Mouse (Mus musculus): ENCODE data around the gene Nr1h2. TPM values are rescaled to one million over a fixed set of nuclear protein-coding genes. Genes with fewer than 3 reads are reported as not detected.
A peak's percentile ranks its signal among the peaks of the same experiment; 100 is the strongest.

The Nr1h2 gene
- total RNA-seq, 4 experiments from 2014 or later, result 94.3 to 153 (median 129) TPM

DNA sequence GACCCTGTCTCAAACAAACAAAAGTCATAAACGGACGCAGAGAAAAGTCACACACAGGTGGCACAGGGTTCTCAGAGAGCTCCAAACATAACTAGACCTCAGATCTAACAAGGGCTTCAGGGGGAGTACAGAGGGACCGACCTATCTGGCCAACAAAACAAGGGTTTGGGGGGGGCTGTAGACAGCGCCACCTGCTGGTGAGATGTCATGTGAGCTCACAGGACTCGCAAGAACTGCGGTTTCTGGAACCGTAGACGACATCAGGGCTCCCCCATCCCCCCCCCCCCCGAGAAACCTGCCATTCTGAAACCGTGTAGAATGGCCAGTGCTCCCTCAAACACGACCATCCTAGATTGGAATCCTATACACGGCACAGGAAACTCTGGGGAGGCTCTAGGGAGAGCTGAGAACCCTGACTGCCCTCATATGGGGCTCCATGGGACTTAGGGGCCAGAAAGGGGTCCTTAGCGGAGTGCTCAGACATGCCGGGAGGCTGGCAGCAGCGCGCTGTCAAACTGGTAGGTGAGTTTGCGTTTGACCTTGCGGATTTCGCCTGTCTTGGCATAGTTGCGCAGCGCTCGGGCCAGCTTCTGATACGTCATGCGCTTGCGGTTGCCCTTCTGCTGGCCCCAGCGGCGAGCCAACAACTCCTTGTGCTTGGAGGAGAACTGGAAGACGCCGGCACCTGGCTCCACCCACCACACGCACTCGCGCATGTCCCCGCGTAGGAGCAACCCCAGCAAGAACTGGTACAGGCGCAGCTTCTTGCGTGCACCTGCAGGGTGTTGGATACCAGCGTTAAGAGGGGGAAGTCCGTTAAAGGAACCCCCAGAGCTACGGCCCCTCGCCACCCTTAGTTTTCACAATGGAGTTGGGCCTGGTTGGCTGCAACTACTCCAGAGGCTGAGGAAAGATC is 26.0 kb downstream of the Nr1h2 start:
- peak; percentile 72 for DNase-seq

DNA sequence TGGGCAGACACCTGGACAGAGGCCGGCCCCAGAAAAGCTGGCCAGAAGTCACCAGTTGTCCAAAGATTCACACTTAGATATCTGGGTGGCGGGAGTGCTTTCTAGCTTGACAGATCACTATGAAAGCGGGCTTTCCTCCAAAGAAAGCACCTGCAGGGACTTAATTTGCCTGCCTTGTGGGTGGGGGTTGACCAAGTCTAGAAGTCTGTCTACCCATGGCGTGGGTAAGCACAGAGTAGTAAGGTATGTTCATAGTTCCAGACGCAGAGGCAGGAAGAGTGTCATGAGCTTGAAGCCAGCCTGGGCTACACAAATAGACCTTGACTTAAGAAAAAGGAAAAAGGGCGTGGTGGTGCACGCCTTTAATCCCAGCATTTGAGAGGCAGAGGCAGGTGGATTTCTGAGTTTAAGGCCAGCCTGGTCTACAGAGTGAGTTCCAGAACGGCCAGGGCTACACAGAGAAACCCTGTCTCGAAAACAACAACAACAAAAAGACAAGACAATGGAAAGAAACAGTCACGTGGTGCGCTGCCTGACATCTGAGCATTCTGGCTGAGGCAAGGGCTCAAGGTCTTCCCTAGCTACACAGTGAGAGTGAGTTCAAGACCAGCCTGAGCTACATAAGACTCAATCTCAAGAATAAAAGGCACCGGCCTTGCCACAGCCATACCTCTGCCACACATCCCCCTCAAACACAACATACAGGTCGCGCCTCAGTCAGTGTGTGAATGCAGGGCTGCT is 27.2 kb downstream of the Nr1h2 start:
- no peak for DNase-seq

GRCm38 (mm10) chr7:44525126-44525832 is 28.5 kb downstream of the Nr1h2 start:
- peak; percentile 76 for DNase-seq

DNA sequence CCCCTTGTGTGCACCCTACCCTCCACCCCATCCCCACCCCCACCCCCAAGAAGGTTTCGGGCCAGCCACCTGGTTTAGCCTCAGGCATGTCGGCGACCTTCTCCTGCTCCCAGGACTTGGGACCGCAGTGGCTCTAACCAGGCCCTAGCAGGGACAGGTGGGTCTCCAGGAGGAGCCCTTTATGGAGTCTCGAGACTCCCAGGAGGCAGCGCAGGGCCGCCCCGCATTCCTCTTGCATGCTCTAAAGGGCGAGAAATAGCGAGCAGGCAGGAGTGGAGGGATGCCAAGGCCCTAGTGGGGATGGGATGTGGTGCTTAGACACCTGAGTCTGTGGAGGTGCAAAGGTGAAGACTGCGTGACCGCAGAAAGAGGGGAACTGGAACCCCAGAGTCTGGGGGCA is 29.2 kb downstream of the Nr1h2 start, which contains the start of gene Mybpc2:
Mybpc2 (minus strand) TSS at position 155 of the 400 bp plus-strand sequence.
- no peak for DNase-seq

DNA sequence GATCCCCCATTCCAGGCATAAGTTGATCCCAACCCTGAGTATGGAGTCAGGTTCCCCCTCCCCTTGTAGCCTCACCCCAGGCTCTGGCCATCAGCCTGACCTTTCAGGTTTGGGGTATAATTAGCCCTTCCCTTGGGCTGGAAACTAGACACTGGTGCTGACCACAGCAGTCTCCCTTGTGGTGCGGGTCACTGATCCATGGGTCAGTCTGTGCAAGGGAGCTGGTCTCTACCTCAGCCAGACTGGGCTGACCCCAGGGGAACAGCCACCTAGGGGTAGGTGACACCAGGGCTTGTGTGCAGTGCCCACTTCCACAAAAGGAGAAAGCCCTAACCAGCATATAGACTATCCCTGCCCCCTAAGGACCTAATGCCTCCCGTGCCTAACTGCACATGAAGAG is 30.7 kb downstream of the Nr1h2 start:
- no peak for DNase-seq

DNA sequence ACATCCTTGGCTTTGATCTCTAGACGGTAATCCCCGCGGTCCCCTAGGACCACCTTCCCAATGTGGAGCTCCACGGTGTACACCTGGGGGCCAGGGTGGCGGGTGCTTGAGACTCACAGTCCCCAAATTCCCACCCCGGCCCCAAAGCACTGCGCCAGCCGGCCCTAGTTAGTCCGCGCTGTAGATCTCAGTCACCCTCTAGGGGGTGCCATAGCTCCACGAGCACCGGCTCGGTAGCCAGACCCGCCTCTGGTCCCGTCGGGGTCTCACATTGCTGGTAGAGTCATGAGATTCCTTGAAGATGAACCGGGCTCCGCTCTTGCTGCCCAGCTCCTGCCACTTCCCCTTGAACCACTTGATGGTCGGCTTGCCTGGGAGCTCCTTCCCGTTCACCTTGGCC is 32.0 kb downstream of the Nr1h2 start:
- no peak for DNase-seq

- DNase-seq, result no peak
Measured at GRCm38 (mm10) chr7:44520990-44521389, 32.8 kb downstream of the Nr1h2 start.

- no peak for DNase-seq
Measured at GRCm38 (mm10) chr7:44519240-44519913, 34.4 kb downstream of the Nr1h2 start.

DNA sequence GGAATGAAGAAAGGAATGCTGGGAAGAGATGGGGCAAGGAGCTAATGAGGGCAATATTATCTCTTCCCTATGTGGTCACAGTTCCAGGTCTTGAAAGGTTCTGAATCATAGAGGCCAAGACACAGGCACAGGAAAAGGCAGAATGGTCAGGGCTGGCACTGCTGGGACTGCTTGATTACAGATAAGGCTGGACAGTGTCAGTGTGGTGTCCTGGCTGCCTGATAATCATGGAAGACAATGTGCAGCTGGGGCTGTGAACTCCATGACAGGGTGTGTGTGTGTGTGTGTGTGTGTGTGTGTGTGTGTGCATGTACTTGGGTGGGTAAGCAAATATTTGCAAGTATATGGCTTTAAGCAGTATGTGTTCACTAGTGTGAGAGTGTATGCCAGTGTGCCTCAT is 46.3 kb downstream of the Nr1h2 start:
- no peak for DNase-seq

GRCm38 (mm10) chr7:44501563-44502115 is 52.1 kb downstream of the Nr1h2 start:
- DNase-seq, result no peak

GRCm38 (mm10) chr7:44500046-44500445 is 53.7 kb downstream of the Nr1h2 start:
- DNase-seq, result no peak

Small RNAs within 50 kb of the gene (microRNA-seq; reads per million reads assigned to microRNA genes)
- gene Mir7053, result 0 to 0.18 reads per million in 2 experiments

Other genes with a start within 250 kb of the Nr1h2 start
- gene Clec11a, start 247.0 kb downstream of the Nr1h2 start, total RNA-seq (2022), result 1 to 10 TPM; 4.1 to 6.0 (median 5.1) TPM
- gene Shank1, start 243.7 kb downstream of the Nr1h2 start, total RNA-seq (2022), result 10 to 100 TPM in 3 of 4 experiments, 1 to 10 TPM in 1; 9.3 to 17.6 (median 14.3) TPM
- gene Syt3, start 169.8 kb downstream of the Nr1h2 start, total RNA-seq (2022), result 10 to 100 TPM in 1 of 4 experiments, 1 to 10 TPM in 3; 4.9 to 11.1 (median 7.6) TPM
- 1 to 10 TPM in 3 of 4 experiments, under 1 TPM in 1; 0.73 to 2.2 (median 1.4) TPM for gene 1700008O03Rik, start 168.1 kb downstream of the Nr1h2 start, total RNA-seq (2022)
- 10 to 100 TPM in 2 of 4 experiments, 1 to 10 TPM in 2; 6.4 to 15.4 (median 9.8) TPM for gene Lrrc4b, start 124.9 kb downstream of the Nr1h2 start, total RNA-seq (2022)
- gene Aspdh, start 88.6 kb downstream of the Nr1h2 start, total RNA-seq (2022), result 1 to 10 TPM in 3 of 4 experiments, under 1 TPM in 1; 0.73 to 2.0 (median 1.4) TPM
- gene Josd2, start 86.0 kb downstream of the Nr1h2 start, total RNA-seq (2022), result 10 to 100 TPM; 43.7 to 56.5 (median 46.9) TPM
- gene Emc10, start 57.4 kb downstream of the Nr1h2 start, total RNA-seq (2022), result 100 to 1,000 TPM in 3 of 4 experiments, 10 to 100 TPM in 1; 99.0 to 119 (median 110) TPM
- gene Fam71e1, start 57.4 kb downstream of the Nr1h2 start, total RNA-seq (2022), result 10 to 100 TPM in 3 of 4 experiments, 1 to 10 TPM in 1; 10.0 to 15.5 (median 13.0) TPM
- under 1 TPM in 2 of 4 experiments, not detected in 2; 0.07 to 0.08 TPM for gene Mybpc2, start 29.3 kb downstream of the Nr1h2 start, total RNA-seq (2022)
- under 1 TPM; 0.32 to 0.77 (median 0.43) TPM for gene Spib, start 21.9 kb downstream of the Nr1h2 start, total RNA-seq (2022)
- gene Pold1, start 5.1 kb downstream of the Nr1h2 start, total RNA-seq (2022), result 10 to 100 TPM; 10.9 to 18.6 (median 15.9) TPM
- 1 to 10 TPM in 3 of 4 experiments, under 1 TPM in 1; 1.00 to 2.0 (median 1.5) TPM for gene Napsa, start 18.4 kb upstream of the Nr1h2 start, total RNA-seq (2022)
- gene Kcnc3, start 36.7 kb upstream of the Nr1h2 start, total RNA-seq (2022), result 10 to 100 TPM in 1 of 4 experiments, 1 to 10 TPM in 3; 4.7 to 11.1 (median 7.8) TPM
- gene Myh14, start 116.9 kb upstream of the Nr1h2 start, total RNA-seq (2022), result 10 to 100 TPM in 1 of 4 experiments, 1 to 10 TPM in 3; 7.3 to 16.5 (median 8.4) TPM
- gene Izumo2, start 154.8 kb upstream of the Nr1h2 start, total RNA-seq (2022), result not detected
- 10 to 100 TPM; 46.5 to 73.4 (median 54.8) TPM for gene Vrk3, start 194.5 kb upstream of the Nr1h2 start, total RNA-seq (2022)
- 1 to 10 TPM in 1 of 4 experiments, under 1 TPM in 3; 0.35 to 1.1 (median 0.41) TPM for gene Zfp473, start 197.1 kb upstream of the Nr1h2 start, total RNA-seq (2022)

Measured in adrenal gland, adult 8-10 months (tissue).